Mouse (Mus musculus) heart, postnatal 0 days (tissue): ENCODE data around the gene Fndc4.

Experiments
- CTCF ChIP-seq: IDR thresholded peaks from 2 replicates; pipeline ENCODE4 v1.5.1; 2016; ENCODE audit warnings: antibody characterized with exemption, control low read depth, low read depth
- EP300 ChIP-seq: IDR thresholded peaks from 2 replicates; pipeline ENCODE4 v1.6.1; 2016; ENCODE audit warnings: antibody characterized with exemption, low read depth

DNA sequence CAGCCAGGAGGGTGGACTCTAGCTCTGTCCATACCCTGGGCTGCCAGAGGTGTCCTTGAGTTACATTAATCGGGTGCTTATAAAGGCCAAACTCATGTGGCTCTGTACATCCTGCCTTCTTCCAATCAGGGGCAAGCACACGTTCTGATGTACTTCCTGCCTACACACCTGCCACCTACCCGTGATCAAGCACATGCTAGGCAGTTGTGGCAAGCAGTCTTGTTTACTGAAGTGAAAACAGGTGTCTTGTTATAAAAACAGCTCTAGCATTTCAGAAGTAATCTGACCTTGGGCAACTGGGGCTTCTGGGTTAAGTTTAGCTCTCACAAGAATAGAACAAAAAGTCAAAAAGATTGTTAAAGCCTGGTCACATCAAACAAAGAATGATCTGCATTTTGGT is 28.2 kb upstream of the Fndc4 start:
- TF ChIP-seq CTCF (no peak), EP300 (no peak)
